26 mouse cellular contexts compared by ENCODE assay signal in genomic region chr11:11958061-11958361, GRCm38 (mm10).
DNase-seq lines count a peak whose midpoint lies in the region; ATAC-seq and TF ChIP-seq lines count a peak whose summit lies in the region.
"Had no signal": no experiment of that assay in that cellular context is flagged by ENCODE, and none has a peak within 500 bp of the region (broad histone marks: within the 10 kb centered on the region; RNA-seq: fewer than 3 reads in every experiment).

No protein-coding gene starts in this region.

- no peaks in the 10 kb centered on the region for H3K27me3 ChIP-seq in heart, embryonic 12.5 days (replicated peaks)
- H3K27me3 ChIP-seq in lung, embryonic 14.5 days (ENCODE audit: insufficient read depth, low read length), result no peaks in the 10 kb centered on the region
- H3K27me3 ChIP-seq in embryonic facial prominence, embryonic 14.5 days (replicated peaks; ENCODE audit: control insufficient read depth, insufficient read depth, low read length), result no peaks in the 10 kb centered on the region
- no peaks in the 10 kb centered on the region for H3K27me3 ChIP-seq in heart, embryonic 16.5 days (ENCODE audit: control insufficient read depth, insufficient read depth, low read length)
- H3K27me3 ChIP-seq: embryonic facial prominence, embryonic 13.5 days; forebrain, embryonic 15.5 days; limb, embryonic 12.5 days; liver, embryonic 12.5 days; stomach, embryonic 15.5 days had no signal

- no peak overlapping the region for H3K9ac ChIP-seq in heart, embryonic 12.5 days
- H3K9ac ChIP-seq in lung, embryonic 14.5 days, result no peak overlapping the region
- no peak overlapping the region for H3K9ac ChIP-seq in embryonic facial prominence, embryonic 14.5 days (ENCODE audit: low read depth, low read length)
- H3K9ac ChIP-seq in heart, embryonic 16.5 days (ENCODE audit: low read length), result no peak overlapping the region
- H3K9ac ChIP-seq: embryonic facial prominence, embryonic 13.5 days; forebrain, embryonic 15.5 days; limb, embryonic 12.5 days; liver, embryonic 12.5 days; stomach, embryonic 15.5 days had no signal

- no peak for DNase-seq in heart, adult 18-20 months
- DNase-seq in lung, embryonic 14.5 days, result no peak
- no peak for DNase-seq in lung, postnatal 36 days
- no peak for DNase-seq in embryonic facial prominence, embryonic 14.5 days (ENCODE audit: low spot score)
- DNase-seq in cerebellum, postnatal 25 days, result no peak
- DNase-seq: adrenal gland, postnatal 10 days; cerebellum, adult 18-20 months; cerebellum, postnatal 14 days; gastrocnemius, postnatal 10 days; kidney, postnatal 25 days; layer of hippocampus, postnatal 36 days; lung, adult 2 months; thymus, adult 2 months; thymus, postnatal 4 days had no signal

- no peak for ATAC-seq in heart, embryonic 12.5 days (ENCODE audit: insufficient number of reproducible peaks, low FRiP score)
- ATAC-seq in lung, embryonic 14.5 days (ENCODE audit: insufficient read depth), result no peak
- no peak for ATAC-seq in embryonic facial prominence, embryonic 14.5 days (ENCODE audit: low read depth)
- ATAC-seq in heart, embryonic 16.5 days (replicated peaks; ENCODE audit: extremely low read depth, insufficient read depth, low FRiP score), result no peak
- ATAC-seq: forebrain, embryonic 15.5 days; hindbrain, embryonic 16.5 days; intestine, postnatal 0 days; liver, embryonic 12.5 days; midbrain, embryonic 16.5 days had no signal

- 70% methylated on average over 2 of the region's 2 CpGs for WGBS in heart, embryonic 12.5 days
- 76% methylated on average over 2 of the region's 2 CpGs for WGBS in lung, embryonic 14.5 days
- WGBS in embryonic facial prominence, embryonic 14.5 days, result 46% methylated on average over 2 of the region's 2 CpGs
- 61% methylated on average over 2 of the region's 2 CpGs for WGBS in heart, embryonic 16.5 days

- H3K4me1 ChIP-seq in heart, embryonic 12.5 days (replicated peaks), result peaks cover 76% of the 10 kb centered on the region
- peaks cover 36% of the 10 kb centered on the region for H3K4me1 ChIP-seq in lung, embryonic 14.5 days (ENCODE audit: insufficient read depth)
- H3K4me1 ChIP-seq in embryonic facial prominence, embryonic 14.5 days (ENCODE audit: control insufficient read depth, insufficient read depth, low read length), result peaks cover 66% of the 10 kb centered on the region
- H3K4me1 ChIP-seq in heart, embryonic 16.5 days (ENCODE audit: control insufficient read depth, insufficient read depth, low read length), result peaks cover 72% of the 10 kb centered on the region
- H3K4me1 ChIP-seq: forebrain, embryonic 15.5 days had no signal

- H3K36me3 ChIP-seq in heart, embryonic 12.5 days, result peaks cover 26% of the 10 kb centered on the region
- H3K36me3 ChIP-seq in lung, embryonic 14.5 days (ENCODE audit: insufficient read depth), result peaks cover 64% of the 10 kb centered on the region
- H3K36me3 ChIP-seq in embryonic facial prominence, embryonic 14.5 days (ENCODE audit: control insufficient read depth, insufficient read depth, low read length), result peaks cover 25% of the 10 kb centered on the region; the same call in 1 of the 2 replicates
- H3K36me3 ChIP-seq in heart, embryonic 16.5 days (ENCODE audit: control insufficient read depth, insufficient read depth), result peaks cover 2% of the 10 kb centered on the region
- H3K36me3 ChIP-seq: forebrain, embryonic 15.5 days; stomach, embryonic 15.5 days had no signal

- H3K4me3 ChIP-seq in heart, embryonic 12.5 days, result no peak overlapping the region
- no peak overlapping the region for H3K4me3 ChIP-seq in lung, embryonic 14.5 days (ENCODE audit: low read depth, low read length)
- no peak overlapping the region for H3K4me3 ChIP-seq in embryonic facial prominence, embryonic 14.5 days (ENCODE audit: low read depth, low read length)
- H3K4me3 ChIP-seq in heart, embryonic 16.5 days (ENCODE audit: low read length), result no peak overlapping the region
- H3K4me3 ChIP-seq: embryonic facial prominence, embryonic 13.5 days; forebrain, embryonic 15.5 days; limb, embryonic 12.5 days; liver, embryonic 12.5 days; midbrain, embryonic 10.5 days; myocyte; stomach, embryonic 15.5 days had no signal

- H3K27ac ChIP-seq in heart, embryonic 12.5 days (ENCODE audit: poor library complexity, severe bottlenecking), result peak overlapping the region; percentile 94
- H3K27ac ChIP-seq in lung, embryonic 14.5 days (ENCODE audit: low read depth), result peak overlapping the region; percentile 77; the same call in 1 of the 2 replicates
- H3K27ac ChIP-seq in embryonic facial prominence, embryonic 14.5 days (replicated peaks; ENCODE audit: low read depth, low read length), result peak overlapping the region; percentile 92; the same call in 1 of the 2 replicates
- H3K27ac ChIP-seq in heart, embryonic 16.5 days (ENCODE audit: low read length), result peak overlapping the region; percentile 94
- H3K27ac ChIP-seq: embryonic facial prominence, embryonic 13.5 days; forebrain, embryonic 15.5 days; limb, embryonic 12.5 days; liver, embryonic 12.5 days; midbrain, embryonic 10.5 days had no signal

- TF ChIP-seq CTCF in lung, embryonic 14.5 days (IDR thresholded peaks at IDR 0.05; ENCODE audit: low read depth), result no peak

- H3K9me3 ChIP-seq in heart, embryonic 12.5 days (replicated peaks), result no peaks in the 10 kb centered on the region
- H3K9me3 ChIP-seq in lung, embryonic 14.5 days (ENCODE audit: low read depth, low read length), result no peaks in the 10 kb centered on the region
- H3K9me3 ChIP-seq in embryonic facial prominence, embryonic 14.5 days (ENCODE audit: control insufficient read depth, low read length), result no peaks in the 10 kb centered on the region
- H3K9me3 ChIP-seq in heart, embryonic 16.5 days (replicated peaks; ENCODE audit: control insufficient read depth, low read length), result no peaks in the 10 kb centered on the region
- H3K9me3 ChIP-seq: embryonic facial prominence, embryonic 13.5 days; forebrain, embryonic 15.5 days; limb, embryonic 12.5 days; liver, embryonic 12.5 days; midbrain, embryonic 10.5 days; stomach, embryonic 15.5 days had no signal

- no peak overlapping the region for H3K4me2 ChIP-seq in heart, embryonic 12.5 days
- no peak overlapping the region for H3K4me2 ChIP-seq in lung, embryonic 14.5 days
- no peak overlapping the region for H3K4me2 ChIP-seq in embryonic facial prominence, embryonic 14.5 days (ENCODE audit: low read depth, low read length)
- no peak overlapping the region for H3K4me2 ChIP-seq in heart, embryonic 16.5 days (ENCODE audit: low read depth, low read length)
- H3K4me2 ChIP-seq: embryonic facial prominence, embryonic 13.5 days; forebrain, embryonic 15.5 days; limb, embryonic 12.5 days; liver, embryonic 12.5 days; stomach, embryonic 15.5 days had no signal
